Mouse (Mus musculus) liver, embryonic 14.5 days (tissue): ENCODE measurements around the gene Ppm1a. TPM values are rescaled to one million over a fixed set of nuclear protein-coding genes. Genes with fewer than 3 reads are reported as not detected.

ENCODE experiments used
- ATAC-seq: fragments of 200-750 bp; cut with Nextera tagmentation; 2 replicates; pipeline ENCODE4 v1.8.0; 2017; ENCODE audit warnings: moderate number of reproducible peaks, mild to moderate bottlenecking, moderate library complexity; ENCODE audit not compliant: insufficient read depth
- DNase-seq, 3 experiments: peaks; one replicate each; pipeline ENCODE4 v3.0.0-alpha.2; 2012 to 2013; ENCODE audit warnings: low read depth in 3 of 3, low spot score in 3 of 3
- H3K27ac ChIP-seq: fragments of 300-500 bp; sonication (generic); 2 replicates; pipeline ENCODE4 v1.5.1; 2014; ENCODE audit warnings: moderate library complexity, mild to moderate bottlenecking, control low read depth, inconsistent platforms
- H3K27me3 ChIP-seq: fragments of 300-500 bp; sonication (generic); 2 replicates; pipeline ENCODE4 v1.6.1; 2014; ENCODE audit warnings: mild to moderate bottlenecking, low read length, moderate library complexity; ENCODE audit not compliant: control insufficient read depth, insufficient read depth
- H3K36me3 ChIP-seq: fragments of 300-500 bp; sonication (generic); replicated peaks from 2 replicates; pipeline ENCODE4 v1.6.1; 2014; ENCODE audit warnings: low read depth; ENCODE audit not compliant: control insufficient read depth, insufficient read depth
- H3K4me1 ChIP-seq, 2 experiments: fragments of 200-500 bp in 1 of 2; fragments of 300-500 bp in 1 of 2; sonication (generic) in 1 of 2; replicated peaks; 2 replicates each; pipeline ENCODE4 v1.6.1; 2012 to 2014; ENCODE audit warnings: antibody characterized with exemption in 1 of 2, inconsistent platforms in 1 of 2, low read length in 1 of 2; ENCODE audit not compliant: control insufficient read depth in 2 of 2, insufficient read depth in 2 of 2
- H3K4me2 ChIP-seq: fragments of 300-500 bp; sonication (generic); 2 replicates; pipeline ENCODE4 v1.6.1; 2014; ENCODE audit warnings: low read depth, mild to moderate bottlenecking, control low read depth, moderate library complexity
- H3K4me3 ChIP-seq, 2 experiments: fragments of 200-500 bp in 1 of 2; fragments of 300-500 bp in 1 of 2; sonication (generic) in 1 of 2; 2 replicates each; pipeline ENCODE4 v1.5.1; 2012 to 2014; ENCODE audit warnings: low read depth in 2 of 2, low read length in 2 of 2, mild to moderate bottlenecking in 2 of 2, control low read depth in 1 of 2, inconsistent platforms in 1 of 2, moderate library complexity in 1 of 2; ENCODE audit not compliant: insufficient read depth in 1 of 2
- H3K9ac ChIP-seq: fragments of 300-500 bp; sonication (generic); replicated peaks from 2 replicates; pipeline ENCODE4 v1.6.1; 2014; ENCODE audit warnings: mild to moderate bottlenecking, control low read depth, moderate library complexity
- H3K9me3 ChIP-seq: fragments of 300-500 bp; sonication (generic); 2 replicates; pipeline ENCODE4 v1.6.1; 2016; ENCODE audit warnings: low read length, mixed read lengths; ENCODE audit not compliant: control insufficient read depth
- CTCF ChIP-seq: IDR thresholded peaks from 2 replicates; pipeline ENCODE4 v1.5.1; 2016; ENCODE audit warnings: antibody characterized with exemption, low read depth, control low read depth
- EP300 ChIP-seq: IDR thresholded peaks from 2 replicates; pipeline ENCODE4 v1.6.1; 2016; ENCODE audit warnings: antibody characterized with exemption, low read depth
- WGBS: fragments of 180-500 bp; shearing (Covaris S2); extraction: QIAGEN DNeasy Blood & Tissue Kit; methylation state at CpG from one replicate; pipeline ENCODE4 v1.1.7; 2014; ENCODE audit not compliant: insufficient replicate concordance; 5-methylcytosine and 5-hydroxymethylcytosine counted together
- polyA plus RNA-seq, 2 experiments: library from polyadenylated mRNA; depleted of rRNA in 1 of 2; stranded (reverse) in 1 of 2; unstranded in 1 of 2; fragments of >200 nt; fragmentation: Nextera tagmentation in 1 of 2; extraction: Ambion mirVana in 1 of 2; gene quantifications; 2 replicates each; pipeline versions ENCODE4 v1.2.1 to v1.2.3; 2012 to 2014

The Ppm1a gene
- polyA plus RNA-seq, 2 experiments = 34.1 to 37.5 TPM

GRCm38 (mm10) chr12:72763156-72763555 lies 5.9 kb downstream of the Ppm1a start:
- no peaks in the 10 kb centered on the region for H3K27me3 ChIP-seq
- no peak overlapping the region; the same call in none of the 2 replicates for H3K27ac ChIP-seq
- DNase-seq = no peak
- peaks cover 18 to 21% of the 10 kb centered on the region in 2 experiments for H3K4me1 ChIP-seq
- ATAC-seq = no peak
- peak overlapping the region; percentile 16 to 77; a peak in 2 of 4 replicates for H3K4me3 ChIP-seq
- H3K36me3 ChIP-seq = no peaks in the 10 kb centered on the region
- peak overlapping the region; percentile 38; the same call in 1 of the 2 replicates for H3K9ac ChIP-seq
- 58% methylated on average over 1 of the region's 1 CpGs for WGBS
- H3K4me2 ChIP-seq = peak overlapping the region; percentile 82
- H3K9me3 ChIP-seq = no peaks in the 10 kb centered on the region
- TF ChIP-seq EP300 (no peak), CTCF (no peak)

GRCm38 (mm10) chr12:72767809-72768208 lies 10.6 kb downstream of the Ppm1a start:
- TF ChIP-seq CTCF (no peak), EP300 (no peak)
- Histone ChIP-seq H3K4me2 (no peak overlapping the region), H3K27ac (no peak overlapping the region), H3K36me3 (0 out of 2 replicates have a peak, but pooled peaks cover 5% of the 10 kb centered on the region), H3K4me3 (no peak overlapping the region), H3K9me3 (no peaks in the 10 kb centered on the region), H3K9ac (no peak overlapping the region), H3K4me1 (peaks cover 18 to 22% of the 10 kb centered on the region in 2 experiments), H3K27me3 (no peaks in the 10 kb centered on the region)
- ATAC-seq (no peak), DNase-seq (no peak)
- WGBS = 53% methylated on average over 6 of the region's 6 CpGs

- H3K4me1 ChIP-seq = peaks cover 16 to 19% of the 10 kb centered on the region in 2 experiments
- no peak for ATAC-seq
- no peak overlapping the region for H3K4me3 ChIP-seq
- H3K36me3 ChIP-seq = 0 out of 2 replicates have a peak, but pooled peaks cover 5% of the 10 kb centered on the region
- H3K4me2 ChIP-seq = no peak overlapping the region
- WGBS = 43% methylated on average over 2 of the region's 2 CpGs
- no peak overlapping the region for H3K9ac ChIP-seq
- H3K27me3 ChIP-seq = no peaks in the 10 kb centered on the region
- no peak for DNase-seq
- no peak overlapping the region for H3K27ac ChIP-seq
- TF ChIP-seq EP300 = no peak
- no peaks in the 10 kb centered on the region for H3K9me3 ChIP-seq
Observed at GRCm38 (mm10) chr12:72768230-72768629, 11.0 kb downstream of the Ppm1a start.

- no peaks in the 10 kb centered on the region for H3K27me3 ChIP-seq
- peak; percentile 47; the same call in 1 of the 2 replicates for ATAC-seq
- no peak overlapping the region for H3K9ac ChIP-seq
Observed at GRCm38 (mm10) chr12:72769546-72770230, 12.4 kb downstream of the Ppm1a start.

DNA sequence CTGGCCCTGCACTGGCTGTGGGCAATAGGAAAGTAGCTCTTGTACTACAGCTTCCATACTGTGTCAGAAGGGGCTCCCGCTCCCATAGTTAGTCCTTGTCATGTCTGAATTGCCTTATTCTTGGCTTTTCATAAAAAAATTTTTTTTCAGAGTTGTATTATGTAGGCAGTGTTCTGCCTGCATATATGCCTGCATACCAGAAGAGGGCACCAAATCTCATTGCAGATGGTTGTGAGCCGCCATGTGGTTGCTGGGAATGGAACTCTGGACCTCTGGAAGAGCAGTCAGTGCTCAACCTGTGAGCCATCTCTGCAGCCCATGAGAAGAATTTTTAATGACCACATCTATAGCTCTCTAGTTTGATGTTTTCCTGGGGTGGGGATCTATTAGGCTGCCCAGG lies 13.9 kb downstream of the Ppm1a start:
- WGBS = 93% methylated on average over 2 of the region's 2 CpGs
- Histone ChIP-seq H3K27ac (no peak overlapping the region), H3K4me1 (peaks cover 12 to 14% of the 10 kb centered on the region in 2 experiments), H3K9ac (no peak overlapping the region), H3K4me2 (no peak overlapping the region), H3K4me3 (no peak overlapping the region), H3K9me3 (no peaks in the 10 kb centered on the region), H3K36me3 (0 out of 2 replicates have a peak, but pooled peaks cover 5% of the 10 kb centered on the region), H3K27me3 (no peaks in the 10 kb centered on the region)
- DNase-seq = no peak
- TF ChIP-seq EP300 (no peak), CTCF (peak; percentile 55)
- ATAC-seq = no peak

More at GRCm38 (mm10) chr12:72769546-72770230, 12.4 kb downstream of the Ppm1a start:
- H3K4me3 ChIP-seq = no peak overlapping the region
- TF ChIP-seq EP300 (no peak), CTCF (no peak)
- H3K36me3 ChIP-seq = 0 out of 2 replicates have a peak, but pooled peaks cover 5% of the 10 kb centered on the region
- no peak overlapping the region for H3K4me2 ChIP-seq
- WGBS = 44% methylated on average over 5 of the region's 5 CpGs
- no peak overlapping the region for H3K27ac ChIP-seq
- H3K9me3 ChIP-seq = no peaks in the 10 kb centered on the region
- peaks cover 12 to 14% of the 10 kb centered on the region in 2 experiments for H3K4me1 ChIP-seq
- DNase-seq = no peak
